In the genomic region with DNA sequence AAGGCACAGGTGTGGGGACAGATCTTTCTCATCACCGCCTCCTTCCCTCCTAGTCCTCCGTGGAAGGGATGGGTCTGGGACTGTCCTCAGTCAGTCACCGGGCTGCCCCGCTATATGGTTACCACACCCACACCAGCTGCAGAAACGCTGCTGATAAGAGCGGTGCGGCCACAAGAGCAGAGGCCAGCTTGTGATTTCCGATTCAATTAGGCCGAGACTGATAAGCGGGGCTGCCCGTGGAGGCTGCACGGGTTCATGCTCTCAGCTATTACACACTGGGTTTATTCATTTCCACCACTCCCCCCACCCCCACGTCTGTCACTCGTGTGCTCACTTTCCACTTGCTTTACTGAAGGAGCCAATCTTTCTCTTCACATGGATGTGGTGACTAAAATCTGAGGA, we compare ENCODE assay signal across 19 mouse cellular contexts. TPM values are rescaled to one million over a fixed set of nuclear protein-coding genes. Genes with fewer than 3 reads are reported as not detected.
DNase-seq lines count a peak whose midpoint lies in the region; ATAC-seq and TF ChIP-seq lines count a peak whose summit lies in the region.
"Had no signal": no experiment of that assay in that cellular context is flagged by ENCODE, and none has a peak within 500 bp of the region (broad histone marks: within the 10 kb centered on the region; RNA-seq: fewer than 3 reads in every experiment).

No protein-coding gene starts in this region.

- H3K27me3 ChIP-seq in heart, embryonic 10.5 days (ENCODE audit: insufficient read depth, poor library complexity, severe bottlenecking), result peaks cover 44% of the 10 kb centered on the region; the same call in 1 of the 2 replicates
- H3K27me3 ChIP-seq in lung, embryonic 14.5 days (ENCODE audit: insufficient read depth, low read length), result no peaks in the 10 kb centered on the region
- H3K27me3 ChIP-seq in intestine, embryonic 14.5 days (replicated peaks; ENCODE audit: control insufficient read depth, insufficient read depth, low read length), result no peaks in the 10 kb centered on the region

- no peak overlapping the region for H3K27ac ChIP-seq in heart, embryonic 10.5 days
- H3K27ac ChIP-seq in lung, embryonic 14.5 days (ENCODE audit: low read depth), result no peak overlapping the region
- no peak overlapping the region for H3K27ac ChIP-seq in intestine, embryonic 14.5 days (ENCODE audit: low read depth)
- H3K27ac ChIP-seq: layer of hippocampus, adult 2 months; limb, embryonic 10.5 days had no signal

- WGBS in heart, embryonic 10.5 days, result 16% methylated on average over 14 of the region's 14 CpGs
- 15% methylated on average over 14 of the region's 14 CpGs for WGBS in lung, embryonic 14.5 days
- WGBS in intestine, embryonic 14.5 days, result 47% methylated on average over 14 of the region's 14 CpGs

- no peaks in the 10 kb centered on the region for H3K9me3 ChIP-seq in heart, embryonic 10.5 days
- no peaks in the 10 kb centered on the region for H3K9me3 ChIP-seq in lung, embryonic 14.5 days (ENCODE audit: low read depth, low read length)
- no peaks in the 10 kb centered on the region for H3K9me3 ChIP-seq in intestine, embryonic 14.5 days (ENCODE audit: control insufficient read depth, low read length)
- H3K9me3 ChIP-seq: limb, embryonic 10.5 days had no signal

- no peak for ATAC-seq in lung, embryonic 14.5 days (ENCODE audit: insufficient read depth)
- peak; percentile 47; the same call in 1 of the 2 replicates for ATAC-seq in intestine, embryonic 14.5 days (replicated peaks; ENCODE audit: low FRiP score, low TSS enrichment, low read depth)
- peak; percentile 45 for ATAC-seq in megakaryocyte progenitor cell, adult 5-6 weeks (replicated peaks; ENCODE audit: poor library complexity)
- ATAC-seq: activated CD4-positive, CD25-positive, alpha-beta regulatory T cell, adult 4 months; forebrain, postnatal 0 days had no signal

- peaks cover 15% of the 10 kb centered on the region for H3K4me1 ChIP-seq in heart, embryonic 10.5 days
- H3K4me1 ChIP-seq in lung, embryonic 14.5 days (ENCODE audit: insufficient read depth), result no peaks in the 10 kb centered on the region
- no peaks in the 10 kb centered on the region for H3K4me1 ChIP-seq in intestine, embryonic 14.5 days (replicated peaks; ENCODE audit: control insufficient read depth, insufficient read depth, low read length)

- DNase-seq in heart, embryonic 10.5 days (ENCODE audit: low spot score), result no peak
- DNase-seq in heart, postnatal 4 days, result no peak
- DNase-seq in lung, embryonic 14.5 days, result no peak
- DNase-seq in lung, postnatal 4 days, result no peak
- DNase-seq in intestine, embryonic 14.5 days (ENCODE audit: low spot score), result no peak
- no peak for DNase-seq in gastrocnemius, postnatal 10 days
- no peak for DNase-seq in layer of hippocampus, adult 9-11 months
- DNase-seq: cerebellum, adult 18-20 months; embryo, embryonic 11 days; forebrain, postnatal 0 days; kidney, adult 11 months; lung, postnatal 10 days; thymus, postnatal 25 days had no signal

- no peak overlapping the region for H3K9ac ChIP-seq in lung, embryonic 14.5 days
- H3K9ac ChIP-seq in intestine, embryonic 14.5 days (ENCODE audit: low read length), result no peak overlapping the region
- H3K9ac ChIP-seq: forebrain, postnatal 0 days had no signal

- peak overlapping the region; percentile 27; the same call in 1 of the 2 replicates for H3K4me3 ChIP-seq in heart, embryonic 10.5 days
- no peak overlapping the region for H3K4me3 ChIP-seq in lung, embryonic 14.5 days (ENCODE audit: low read depth, low read length)
- no peak overlapping the region for H3K4me3 ChIP-seq in intestine, embryonic 14.5 days (ENCODE audit: low read depth, low read length)
- H3K4me3 ChIP-seq: erythroblast, embryonic 14.5 days; layer of hippocampus, adult 2 months; limb, embryonic 10.5 days had no signal

- H3K4me2 ChIP-seq in lung, embryonic 14.5 days, result 0 out of 2 replicates have a peak overlapping the region, but pooled peaks have one; percentile 4
- H3K4me2 ChIP-seq in intestine, embryonic 14.5 days (ENCODE audit: low read length), result no peak overlapping the region

- no peak for TF ChIP-seq CTCF in lung, embryonic 14.5 days (IDR thresholded peaks at IDR 0.05; ENCODE audit: low read depth)

- H3K36me3 ChIP-seq in heart, embryonic 10.5 days, result no peaks in the 10 kb centered on the region
- no peaks in the 10 kb centered on the region for H3K36me3 ChIP-seq in lung, embryonic 14.5 days (ENCODE audit: insufficient read depth)
- no peaks in the 10 kb centered on the region for H3K36me3 ChIP-seq in intestine, embryonic 14.5 days (ENCODE audit: control insufficient read depth, insufficient read depth, low read length)
- H3K36me3 ChIP-seq: limb, embryonic 10.5 days had no signal

RNA-seq across cellular contexts. Expression of gene Pik3r6, which starts 1.9 kb away (rescaled TPM):
- polyA plus RNA-seq in heart, embryonic 10.5 days (2016; fragmentation: Nextera tagmentation; extraction: Ambion mirVana), result 1.9 and 2.2 TPM in 2 replicates
- 1 to 10 TPM; 5.0 to 6.1 TPM for total RNA-seq in heart, postnatal 4 days (2021)
- polyA plus RNA-seq in lung, embryonic 14.5 days (2014; fragmentation: Nextera tagmentation; extraction: Ambion mirVana), result 4.3 and 5.6 TPM in 2 replicates
- polyA plus RNA-seq in intestine, embryonic 14.5 days (2014; fragmentation: Nextera tagmentation; extraction: Ambion mirVana), result 2.8 and 3.3 TPM in 2 replicates
- total RNA-seq in megakaryocyte progenitor cell, adult 5-6 weeks (2015), result 5.5 and 6.4 TPM in 2 replicates
- total RNA-seq in megakaryocyte progenitor cell, adult 5-6 weeks (2017), result 6.8 and 9.8 TPM in 2 replicates
- total RNA-seq in gastrocnemius, postnatal 10 days (2021), result 1 to 10 TPM; 3.0 to 3.1 TPM
- polyA plus RNA-seq: activated CD4-positive, CD25-positive, alpha-beta regulatory T cell, adult 4 months had no signal

RNA-seq across cellular contexts. Expression of gene Mfsd6l, which starts 55.0 kb away (rescaled TPM):
- 0.06 and 0.16 TPM in 2 replicates for polyA plus RNA-seq in heart, embryonic 10.5 days (2016; fragmentation: Nextera tagmentation; extraction: Ambion mirVana)
- under 1 TPM; 0.36 to 0.60 TPM for total RNA-seq in heart, postnatal 4 days (2021)
- 1.5 TPM in 2 replicates for polyA plus RNA-seq in lung, embryonic 14.5 days (2014; fragmentation: Nextera tagmentation; extraction: Ambion mirVana)
- 1.7 and 2.2 TPM in 2 replicates for polyA plus RNA-seq in intestine, embryonic 14.5 days (2014; fragmentation: Nextera tagmentation; extraction: Ambion mirVana)
- total RNA-seq in megakaryocyte progenitor cell, adult 5-6 weeks (2015), result 0.17 and 0.34 TPM in 2 replicates
- not detected in 2 replicates for total RNA-seq in megakaryocyte progenitor cell, adult 5-6 weeks (2017)
- under 1 TPM; 0.14 to 0.20 TPM for total RNA-seq in gastrocnemius, postnatal 10 days (2021)
- total RNA-seq: granulocyte monocyte progenitor cell, adult 5-6 weeks had no signal
- polyA plus RNA-seq: activated CD4-positive, CD25-positive, alpha-beta regulatory T cell, adult 4 months; erythroblast, embryonic 14.5 days had no signal
